Mouse (Mus musculus) adrenal gland, adult (tissue): Measurements from ENCODE around the gene Vps18.

Experiments
- DNase-seq, 2 experiments: peaks; one replicate each; pipeline ENCODE4 v3.0.0; 2022 to 2023; ENCODE audit warnings: low spot score in 1 of 2; ENCODE audit not compliant: inconsistent age in 2 of 2

Gene Vps18

GRCm38 (mm10) chr2:119289014-119289416 is 475 bp downstream of the Vps18 start:
- no peak for DNase-seq

DNA sequence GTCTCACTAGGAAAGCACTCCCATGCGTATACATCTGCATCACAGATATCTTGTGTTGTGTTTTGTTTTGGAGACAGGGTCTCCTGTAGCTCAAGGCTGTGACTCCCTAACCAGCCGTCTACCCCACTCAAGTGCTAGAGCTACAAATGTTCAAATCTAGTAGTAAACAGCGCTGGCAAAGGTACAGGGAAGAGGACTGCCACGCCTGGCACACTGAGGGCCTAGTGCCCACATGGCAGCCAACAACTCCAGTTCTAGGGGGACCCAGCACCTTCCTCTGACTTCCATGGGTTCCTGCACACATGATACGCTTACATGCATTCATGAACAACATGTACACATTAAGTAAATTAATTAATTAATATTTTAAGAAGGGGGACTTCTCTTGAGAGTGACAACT is 3.7 kb downstream of the Vps18 start:
- DNase-seq: no peak

- DNase-seq: peak in 1 of 2 experiments; percentile 62
These were observed 4.3 kb downstream of the Vps18 start for GRCm38 (mm10) chr2:119292852-119293251.

GRCm38 (mm10) chr2:119293311-119293710 is 4.8 kb downstream of the Vps18 start:
- DNase-seq: peak in 1 of 2 experiments; percentile 26

DNA sequence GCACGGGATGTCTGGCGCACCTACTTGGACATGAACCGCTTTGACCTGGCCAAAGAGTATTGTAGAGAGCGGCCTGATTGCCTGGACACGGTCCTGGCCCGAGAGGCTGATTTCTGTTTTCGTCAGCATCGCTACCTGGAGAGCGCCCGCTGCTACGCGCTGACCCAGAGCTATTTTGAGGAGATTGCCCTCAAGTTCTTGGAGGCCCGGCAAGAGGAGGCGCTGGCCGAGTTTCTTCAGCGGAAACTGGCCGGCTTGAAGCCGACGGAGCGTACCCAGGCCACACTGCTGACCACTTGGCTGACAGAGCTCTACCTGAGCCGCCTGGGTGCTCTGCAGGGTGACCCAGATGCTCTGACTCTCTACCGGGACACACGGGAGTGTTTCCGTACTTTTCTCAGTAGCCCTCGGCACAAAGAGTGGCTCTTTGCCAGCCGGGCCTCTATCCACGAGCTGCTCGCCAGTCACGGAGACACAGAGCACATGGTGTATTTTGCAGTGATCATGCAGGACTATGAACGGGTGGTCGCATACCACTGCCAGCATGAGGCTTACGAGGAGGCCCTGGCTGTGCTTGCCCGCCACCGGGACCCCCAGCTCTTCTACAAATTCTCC is 5.3 kb downstream of the Vps18 start:
- peak in 1 of 2 experiments; percentile 24 for DNase-seq

GRCm38 (mm10) chr2:119294411-119294810 is 5.9 kb downstream of the Vps18 start:
- peak in 1 of 2 experiments; percentile 23 for DNase-seq

DNA sequence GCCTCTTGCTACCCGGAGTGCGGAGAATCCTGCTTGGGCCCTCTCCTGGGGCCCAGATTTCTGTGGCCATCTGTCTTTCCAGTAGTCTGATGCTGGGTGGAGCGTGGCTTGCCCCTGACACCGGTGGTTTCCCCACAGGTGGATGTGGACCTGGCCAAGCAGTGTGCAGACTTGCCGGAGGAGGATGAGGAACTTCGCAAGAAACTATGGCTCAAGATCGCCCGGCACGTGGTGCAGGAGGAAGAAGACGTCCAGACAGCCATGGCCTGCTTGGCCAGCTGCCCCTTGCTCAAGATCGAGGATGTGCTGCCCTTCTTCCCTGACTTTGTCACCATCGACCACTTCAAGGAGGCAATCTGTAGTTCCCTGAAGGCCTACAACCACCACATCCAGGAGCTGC is 8.2 kb downstream of the Vps18 start:
- DNase-seq: peak in 1 of 2 experiments; percentile 23

GRCm38 (mm10) chr2:119297506-119297905 is 9.0 kb downstream of the Vps18 start:
- DNase-seq: peak in 1 of 2 experiments; percentile 28

DNA sequence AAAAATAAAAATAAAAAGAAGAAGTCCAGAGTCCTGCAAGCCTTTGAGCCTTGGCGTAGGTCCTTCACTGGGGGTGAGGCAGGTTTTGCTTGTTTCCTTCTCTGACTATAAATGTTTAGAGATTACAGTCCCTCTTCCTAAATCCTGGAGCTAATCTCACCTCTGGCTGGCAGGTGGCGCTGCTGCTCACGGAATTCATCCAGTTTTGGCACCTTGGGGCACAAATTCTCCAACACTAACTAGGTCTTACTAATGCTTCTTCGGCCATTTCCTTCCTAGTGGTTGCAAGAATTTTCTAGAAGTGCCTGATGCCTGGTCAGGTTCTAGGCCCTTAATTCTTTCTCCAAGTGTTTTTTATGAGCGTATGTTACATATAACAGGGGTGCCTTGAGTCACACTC is 9.8 kb downstream of the Vps18 start:
- DNase-seq: peak; percentile 61 to 90

DNA sequence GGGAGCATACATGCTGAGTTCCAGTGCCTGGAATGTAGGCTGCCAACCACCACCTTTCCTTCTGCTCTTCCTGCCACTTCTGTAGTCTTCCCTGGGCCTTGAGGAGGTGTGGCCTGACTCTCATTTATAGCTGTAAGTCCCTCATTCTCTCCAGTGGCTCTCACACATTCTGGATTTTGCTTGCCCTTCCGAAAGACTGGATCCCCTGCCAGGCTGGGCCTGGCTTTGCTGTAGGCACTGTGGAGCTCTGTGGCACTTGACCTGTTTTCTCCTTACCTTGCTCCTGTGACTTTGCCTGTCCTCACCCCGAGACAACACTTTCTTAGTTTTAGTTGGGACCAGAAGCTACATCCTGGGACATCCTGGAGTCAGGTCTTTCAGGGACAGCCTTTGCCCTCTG is 10.3 kb downstream of the Vps18 start:
- peak in 1 of 2 experiments; percentile 33 for DNase-seq

DNA sequence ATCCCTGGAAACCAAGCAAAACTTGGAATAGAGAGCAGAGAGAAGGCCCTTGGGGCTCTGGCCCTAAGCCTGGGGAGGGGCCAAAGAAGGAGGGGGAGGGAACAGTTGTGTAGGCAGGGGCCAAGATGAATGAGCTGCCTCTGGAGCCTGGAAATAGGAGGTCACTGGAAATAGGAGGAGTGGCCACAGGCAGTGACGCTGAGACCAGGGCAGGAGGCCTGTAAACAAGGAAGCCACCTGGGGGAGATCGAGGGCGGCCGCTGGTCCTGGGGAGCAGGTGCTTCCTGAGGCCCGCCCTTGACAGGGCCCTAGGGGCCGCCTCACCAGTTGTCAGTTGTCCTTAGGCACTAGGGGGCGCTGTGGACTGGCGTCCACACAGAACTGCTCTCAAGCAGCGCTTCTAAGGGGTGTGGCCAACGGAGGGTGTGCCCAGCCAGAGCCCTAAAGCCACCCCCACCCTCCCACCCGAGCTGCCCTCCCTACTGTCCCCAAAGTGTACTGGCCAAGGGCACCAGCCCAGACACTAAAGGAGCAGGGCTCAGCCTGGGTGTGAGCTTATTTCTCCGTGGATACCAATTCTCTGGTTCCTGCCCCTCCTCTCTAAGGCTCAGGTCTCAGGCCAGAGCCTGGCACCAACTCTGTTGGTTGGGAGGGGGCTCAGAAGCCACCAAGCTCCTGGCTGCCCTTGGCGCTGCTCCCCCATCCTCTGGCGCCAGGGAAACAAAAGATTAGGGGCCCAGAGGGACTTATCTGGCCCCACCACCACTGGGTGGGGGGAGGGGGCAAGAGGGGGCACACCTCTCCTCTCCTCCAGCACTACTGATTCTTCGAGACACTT is 11.7 kb downstream of the Vps18 start:
- peak; percentile 88 to 95 for DNase-seq

GRCm38 (mm10) chr2:119300819-119301493 is 12.4 kb downstream of the Vps18 start:
- peak; percentile 63 to 76 for DNase-seq

- DNase-seq: peak; percentile 29 to 72
These were observed 14.3 kb downstream of the Vps18 start for GRCm38 (mm10) chr2:119302876-119303275.

DNA sequence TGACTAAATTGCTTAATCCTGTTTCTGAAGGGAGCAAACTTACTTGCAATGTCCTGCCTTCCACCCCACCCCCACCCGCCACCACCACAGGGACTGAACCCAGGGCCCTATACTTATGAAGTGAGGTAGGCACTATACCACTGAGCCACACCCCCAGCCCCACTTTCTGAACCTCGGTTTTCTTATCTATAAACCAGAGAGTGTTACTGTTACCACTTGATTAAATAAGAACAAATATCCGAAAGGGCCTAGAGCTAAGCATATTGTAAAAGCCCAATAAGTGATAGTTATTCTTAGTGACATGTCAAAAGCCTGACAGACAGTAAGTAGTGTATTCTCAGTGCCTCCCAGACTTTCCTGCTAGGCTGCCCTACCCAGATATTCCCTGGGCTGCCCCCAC is 15.9 kb downstream of the Vps18 start:
- peak in 1 of 2 experiments; percentile 23 for DNase-seq

DNA sequence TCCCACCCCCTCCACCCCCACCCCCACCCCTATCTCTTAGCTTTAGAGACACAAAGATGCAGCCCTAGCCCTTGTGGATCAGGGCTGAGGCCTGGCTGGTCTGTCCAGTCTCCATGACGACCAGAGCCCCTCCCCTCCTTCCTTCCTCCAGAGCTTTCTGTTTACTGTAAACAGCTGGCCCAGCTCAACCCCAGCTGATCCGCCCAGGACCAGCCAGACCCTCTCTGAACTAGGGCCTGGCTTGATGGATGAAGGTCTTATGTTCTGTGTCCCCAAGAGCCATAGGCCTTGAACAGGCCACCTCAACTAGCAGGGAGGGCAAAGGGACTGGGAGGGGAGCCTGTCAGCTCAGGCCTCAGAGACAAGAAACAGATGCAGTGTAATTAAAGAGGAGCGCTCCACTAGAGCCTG is 16.3 kb downstream of the Vps18 start:
- DNase-seq: peak; percentile 52 to 69

DNA sequence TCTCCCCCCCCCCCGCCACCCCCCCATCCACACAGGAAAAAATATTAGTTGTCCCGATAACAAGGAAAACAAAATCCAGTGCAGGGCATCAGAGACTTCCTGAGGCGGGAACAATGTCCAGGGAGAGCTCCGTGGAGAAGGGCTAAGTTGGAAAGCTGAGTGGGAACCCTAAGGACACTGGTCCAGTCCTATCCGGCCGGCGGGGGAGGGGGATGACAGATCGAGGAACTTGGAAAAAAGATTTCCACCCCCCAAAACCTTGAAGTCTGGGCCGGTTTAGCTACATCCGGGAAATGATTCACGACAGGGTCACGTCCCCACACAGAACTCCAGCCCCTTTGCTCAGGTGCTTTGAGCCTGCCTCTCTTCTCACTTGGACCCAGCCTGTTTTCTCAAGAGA is 23.0 kb downstream of the Vps18 start:
- peak; percentile 54 to 78 for DNase-seq

DNA sequence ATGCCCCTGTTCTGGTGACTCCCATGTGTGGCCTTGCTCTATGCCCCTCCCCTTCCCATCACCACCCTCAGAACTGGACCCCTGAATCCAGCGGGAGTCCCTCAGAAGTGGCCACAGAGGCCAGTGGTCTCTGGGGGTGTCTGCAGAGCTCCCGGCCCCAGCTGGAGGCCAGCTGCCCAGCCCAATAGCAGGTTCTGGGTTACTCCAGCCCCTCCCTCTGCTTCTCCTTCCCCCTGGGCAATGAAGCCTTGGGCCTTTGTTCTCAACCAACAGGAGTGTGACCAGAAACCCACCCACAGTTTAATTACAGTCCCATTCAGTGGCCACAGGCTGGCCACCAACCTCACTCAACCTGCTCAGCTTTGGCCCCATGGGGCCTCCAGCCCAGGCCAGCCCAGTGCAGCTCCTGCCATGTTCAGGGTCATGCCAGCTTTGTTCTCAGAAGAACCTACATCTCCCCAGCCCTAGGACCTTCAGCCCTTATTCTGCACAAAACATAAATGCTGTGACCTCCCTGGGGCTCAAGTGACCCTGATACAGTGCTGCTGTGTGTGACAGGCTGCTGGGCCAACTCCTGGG is 23.9 kb downstream of the Vps18 start:
- DNase-seq: no peak

- DNase-seq: no peak
These were observed 25.4 kb downstream of the Vps18 start for GRCm38 (mm10) chr2:119313780-119314479.

GRCm38 (mm10) chr2:119314742-119315310 is 26.3 kb downstream of the Vps18 start:
- no peak for DNase-seq

- DNase-seq: no peak
These were observed 29.6 kb downstream of the Vps18 start for GRCm38 (mm10) chr2:119318043-119318710.
